Mouse (Mus musculus) limb, embryonic 13.5 days (tissue): ENCODE results near the gene Serpinb13. TPM values are rescaled to one million over a fixed set of nuclear protein-coding genes. Genes with fewer than 3 reads are reported as not detected.

ENCODE experiments used
- ATAC-seq: fragments of 200-750 bp; cut with Nextera tagmentation; 2 replicates; pipeline ENCODE4 v1.8.0; 2017; ENCODE audit warnings: low read depth, moderate number of reproducible peaks, moderate TSS enrichment; ENCODE audit not compliant: low FRiP score
- H3K27ac ChIP-seq: fragments of 300-500 bp; sonication (generic); 2 replicates; pipeline ENCODE4 v1.5.1; 2015; ENCODE audit warnings: inconsistent platforms, mild to moderate bottlenecking, moderate library complexity
- H3K27me3 ChIP-seq: fragments of 300-500 bp; sonication (generic); 2 replicates; pipeline ENCODE4 v1.6.1; 2015; ENCODE audit warnings: mild to moderate bottlenecking, inconsistent platforms
- H3K36me3 ChIP-seq: fragments of 300-500 bp; sonication (generic); 2 replicates; pipeline ENCODE4 v1.6.1; 2015; ENCODE audit warnings: inconsistent platforms, mild to moderate bottlenecking, moderate library complexity
- H3K4me1 ChIP-seq: fragments of 300-500 bp; sonication (generic); 2 replicates; pipeline ENCODE4 v1.6.1; 2015; ENCODE audit warnings: inconsistent platforms
- H3K4me2 ChIP-seq: fragments of 300-500 bp; sonication (generic); replicated peaks from 2 replicates; pipeline ENCODE4 v1.6.1; 2015; ENCODE audit warnings: inconsistent platforms, mild to moderate bottlenecking, moderate library complexity
- H3K4me3 ChIP-seq: fragments of 300-500 bp; sonication (generic); 2 replicates; pipeline ENCODE4 v1.5.1; 2015; ENCODE audit warnings: moderate library complexity, mild to moderate bottlenecking, inconsistent platforms
- H3K9ac ChIP-seq: fragments of 300-500 bp; sonication (generic); 2 replicates; pipeline ENCODE4 v1.6.1; 2015; ENCODE audit warnings: mild to moderate bottlenecking, inconsistent platforms
- H3K9me3 ChIP-seq: fragments of 300-500 bp; sonication (generic); 2 replicates; pipeline ENCODE4 v1.6.1; 2016; ENCODE audit warnings: inconsistent platforms
- WGBS: fragments of 180-500 bp; shearing (Covaris S2); methylation state at CpG from one replicate; pipeline ENCODE4 v1.1.7; 2015; 5-methylcytosine and 5-hydroxymethylcytosine counted together
- polyA plus RNA-seq: library from polyadenylated mRNA; unstranded; fragments of >200 nt; fragmentation: Nextera tagmentation; extraction: Ambion mirVana; gene quantifications from 2 replicates; pipeline ENCODE4 v1.2.1, GENCODE M21; 2015

Serpinb13 gene
- polyA plus RNA-seq: not detected in 2 replicates

DNA sequence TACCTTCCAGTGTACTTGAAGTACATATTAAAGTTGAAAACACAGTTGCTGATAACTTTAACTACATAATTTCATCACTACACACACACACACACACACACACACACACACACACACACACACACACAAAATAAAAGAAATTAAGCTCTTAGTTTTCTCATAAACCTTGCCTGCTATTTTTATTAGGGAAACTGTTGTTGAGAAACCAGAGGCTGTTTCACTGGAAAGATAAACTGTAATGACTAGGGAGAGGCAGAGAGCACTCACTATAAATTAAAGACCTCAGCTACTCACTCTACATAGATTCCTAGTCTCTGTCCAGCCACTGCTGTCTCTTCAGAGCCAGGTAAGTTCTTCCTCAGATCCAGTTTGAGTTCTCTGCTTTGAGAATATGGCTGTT is at the start of gene Serpinb13:
Gene Serpinb13, plus strand, starts transcription at position 301 of the 400 bp plus-strand sequence.
- Histone ChIP-seq H3K4me1 (no peaks in the 10 kb centered on the region), H3K36me3 (no peaks in the 10 kb centered on the region), H3K27ac (no peak within 1 kb of the TSS), H3K9me3 (no peaks in the 10 kb centered on the region), H3K4me3 (no peak within 1 kb of the TSS), H3K27me3 (no peaks in the 10 kb centered on the region), H3K9ac (no peak within 1 kb of the TSS), H3K4me2 (no peak within 1 kb of the TSS)
- no peak for ATAC-seq

GRCm38 (mm10) chr1:106931954-106932353 is 48.8 kb upstream of the Serpinb13 start:
- Histone ChIP-seq H3K9ac (no peak overlapping the region), H3K36me3 (no peaks in the 10 kb centered on the region), H3K27me3 (no peaks in the 10 kb centered on the region), H3K4me1 (no peaks in the 10 kb centered on the region), H3K4me3 (no peak overlapping the region), H3K4me2 (no peak overlapping the region), H3K9me3 (no peaks in the 10 kb centered on the region), H3K27ac (no peak overlapping the region)
- ATAC-seq: no peak
- 79% methylated on average over 4 of the region's 4 CpGs for WGBS

DNA sequence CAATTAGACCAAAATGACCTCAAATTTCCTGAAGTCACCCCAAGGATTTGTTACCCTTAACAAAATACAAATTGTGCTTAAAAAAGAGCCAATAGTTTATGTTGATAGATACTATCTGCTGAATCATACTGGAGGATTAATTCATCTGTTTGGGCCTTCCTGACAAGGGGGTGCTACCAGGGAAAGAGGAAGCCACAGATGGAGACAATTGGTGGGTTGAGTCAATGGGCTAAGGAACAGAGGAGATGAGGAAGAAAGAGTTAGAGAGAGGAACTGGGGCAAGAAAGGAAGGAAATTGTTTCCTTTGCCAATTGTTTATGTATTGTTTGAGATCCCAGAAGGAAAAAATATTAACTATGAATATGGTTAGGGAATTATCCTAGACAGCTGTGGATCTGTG is 47.1 kb upstream of the Serpinb13 start:
- no peak overlapping the region for H3K27ac ChIP-seq
- no peaks in the 10 kb centered on the region for H3K9me3 ChIP-seq
- ATAC-seq: no peak
- H3K36me3 ChIP-seq: no peaks in the 10 kb centered on the region
- H3K4me1 ChIP-seq: no peaks in the 10 kb centered on the region
- H3K4me3 ChIP-seq: no peak overlapping the region
- no peak overlapping the region for H3K9ac ChIP-seq
- no peak overlapping the region for H3K4me2 ChIP-seq
- H3K27me3 ChIP-seq: no peaks in the 10 kb centered on the region

GRCm38 (mm10) chr1:106934265-106934664 is 46.5 kb upstream of the Serpinb13 start, which contains the start of gene Serpinb12:
Gene Serpinb12 (plus strand): TSS chr1:106934449.
- no peak for ATAC-seq
- no peak within 1 kb of the TSS for H3K27ac ChIP-seq

DNA sequence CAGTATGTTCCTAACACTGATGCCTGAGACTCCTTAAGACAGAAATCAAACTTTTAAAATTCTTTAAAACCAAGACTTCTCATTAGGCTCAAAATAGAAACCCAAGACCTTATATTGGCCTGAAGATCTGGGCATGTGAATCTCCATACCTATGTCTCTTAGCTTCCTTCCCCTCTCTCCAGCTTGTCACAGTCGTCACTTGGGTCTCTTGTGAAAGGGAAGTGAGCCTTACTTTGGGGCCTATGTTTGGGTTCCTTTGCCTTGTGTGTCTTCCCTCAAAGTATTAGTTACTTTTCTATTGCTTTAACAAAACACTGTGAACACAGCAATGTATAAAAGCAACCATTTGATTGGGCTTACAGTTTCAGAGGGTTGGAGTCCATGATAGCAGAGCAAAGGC is 33.6 kb upstream of the Serpinb13 start:
- Histone ChIP-seq H3K9ac (no peak overlapping the region), H3K36me3 (no peaks in the 10 kb centered on the region), H3K27me3 (no peaks in the 10 kb centered on the region), H3K27ac (no peak overlapping the region), H3K4me2 (no peak overlapping the region), H3K4me1 (no peaks in the 10 kb centered on the region), H3K4me3 (no peak overlapping the region), H3K9me3 (no peaks in the 10 kb centered on the region)
- 75% methylated on average over 1 of the region's 1 CpGs for WGBS
- no peak for ATAC-seq

More at GRCm38 (mm10) chr1:106934265-106934664, 46.5 kb upstream of the Serpinb13 start, which contains the start of gene Serpinb12:
- Histone ChIP-seq H3K36me3 (no peaks in the 10 kb centered on the region), H3K9ac (no peak within 1 kb of the TSS), H3K4me2 (no peak within 1 kb of the TSS), H3K9me3 (no peaks in the 10 kb centered on the region), H3K4me1 (no peaks in the 10 kb centered on the region), H3K4me3 (no peak within 1 kb of the TSS), H3K27me3 (no peaks in the 10 kb centered on the region)
- WGBS: 74% methylated on average over 6 of the region's 6 CpGs

GRCm38 (mm10) chr1:106959981-106960380 is 20.8 kb upstream of the Serpinb13 start:
- 60% methylated on average over 3 of the region's 3 CpGs for WGBS
- Histone ChIP-seq H3K27me3 (no peaks in the 10 kb centered on the region), H3K4me3 (no peak overlapping the region), H3K4me1 (no peaks in the 10 kb centered on the region), H3K27ac (no peak overlapping the region), H3K9me3 (no peaks in the 10 kb centered on the region), H3K9ac (no peak overlapping the region), H3K4me2 (no peak overlapping the region), H3K36me3 (no peaks in the 10 kb centered on the region)
- no peak for ATAC-seq

DNA sequence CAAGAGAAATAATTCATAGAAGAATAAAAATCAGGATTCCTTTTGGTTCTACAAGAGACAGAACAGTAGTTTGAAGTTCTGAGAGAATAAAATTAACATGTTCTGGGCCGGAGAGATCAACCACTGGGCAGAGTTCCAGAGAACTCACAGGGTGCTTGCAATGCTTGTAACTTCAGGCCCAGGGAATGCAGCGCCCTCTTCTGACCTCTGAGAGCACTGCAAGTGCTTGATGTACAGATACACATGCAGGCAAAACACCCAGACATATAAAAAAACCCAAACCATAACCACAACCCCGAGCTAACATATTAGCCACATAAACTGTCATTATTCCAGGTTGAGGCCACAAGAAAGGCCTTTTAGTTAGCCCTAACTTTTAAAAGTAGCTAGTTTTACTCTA is 19.8 kb upstream of the Serpinb13 start:
- no peaks in the 10 kb centered on the region for H3K36me3 ChIP-seq
- H3K4me2 ChIP-seq: no peak overlapping the region
- H3K4me3 ChIP-seq: no peak overlapping the region
- 40% methylated on average over 3 of the region's 3 CpGs for WGBS
- H3K4me1 ChIP-seq: no peaks in the 10 kb centered on the region
- H3K27me3 ChIP-seq: no peaks in the 10 kb centered on the region
- no peak overlapping the region for H3K9ac ChIP-seq
- no peaks in the 10 kb centered on the region for H3K9me3 ChIP-seq
- no peak for ATAC-seq
- no peak overlapping the region for H3K27ac ChIP-seq

DNA sequence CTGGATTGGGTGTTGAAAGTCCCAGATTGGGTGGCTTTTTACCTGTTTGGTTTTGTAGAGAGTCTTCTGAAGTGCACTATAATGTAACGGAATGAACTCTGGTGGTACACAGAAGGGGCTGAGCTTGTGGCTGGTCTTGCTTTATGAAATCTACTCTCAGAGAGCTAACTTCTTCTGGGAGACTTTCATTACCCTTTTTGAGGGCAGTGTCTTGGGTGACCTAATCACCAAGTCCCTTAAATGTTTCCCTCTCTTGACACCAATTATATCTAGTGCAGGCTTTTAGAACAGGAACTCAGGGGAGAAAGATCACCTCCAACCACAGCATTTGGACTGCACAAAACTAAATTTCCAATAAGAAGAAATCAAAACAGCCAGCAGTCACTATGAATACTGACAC is 2.3 kb downstream of the Serpinb13 start:
- H3K4me2 ChIP-seq: no peak overlapping the region
- H3K27ac ChIP-seq: no peak overlapping the region
- H3K9me3 ChIP-seq: no peaks in the 10 kb centered on the region
- no peaks in the 10 kb centered on the region for H3K36me3 ChIP-seq
- no peak overlapping the region for H3K9ac ChIP-seq
- no peak overlapping the region for H3K4me3 ChIP-seq
- 90% methylated on average over 1 of the region's 1 CpGs for WGBS
- no peak for ATAC-seq
- no peaks in the 10 kb centered on the region for H3K4me1 ChIP-seq
- no peaks in the 10 kb centered on the region for H3K27me3 ChIP-seq

DNA sequence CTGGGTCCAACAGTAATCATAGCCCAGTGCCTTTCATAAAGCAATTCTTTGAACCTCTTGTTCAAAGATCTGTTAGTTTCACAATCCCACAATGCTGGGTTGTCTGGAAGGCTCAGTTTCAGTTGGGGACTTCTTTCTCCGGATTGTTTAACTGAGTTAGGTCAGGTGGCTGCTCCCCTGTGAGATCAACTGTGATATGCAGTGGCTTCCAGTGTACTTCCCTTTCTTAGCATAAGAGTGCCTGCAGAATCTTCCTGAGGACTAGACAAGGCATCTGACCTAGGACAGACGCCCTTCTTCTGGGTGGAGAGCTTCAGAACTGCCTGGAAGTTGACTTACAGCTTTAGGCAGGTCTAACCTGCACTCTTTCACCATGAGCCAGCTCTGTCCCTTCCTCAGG is 3.1 kb downstream of the Serpinb13 start:
- Histone ChIP-seq H3K9me3 (no peaks in the 10 kb centered on the region), H3K9ac (no peak overlapping the region), H3K27ac (no peak overlapping the region), H3K4me2 (no peak overlapping the region), H3K27me3 (no peaks in the 10 kb centered on the region), H3K4me3 (no peak overlapping the region), H3K4me1 (no peaks in the 10 kb centered on the region), H3K36me3 (no peaks in the 10 kb centered on the region)
- 73% methylated on average over 2 of the region's 2 CpGs for WGBS
- ATAC-seq: no peak

- Histone ChIP-seq H3K4me2 (no peak overlapping the region), H3K4me1 (no peaks in the 10 kb centered on the region), H3K4me3 (no peak overlapping the region), H3K9ac (no peak overlapping the region), H3K27ac (no peak overlapping the region), H3K27me3 (no peaks in the 10 kb centered on the region), H3K9me3 (no peaks in the 10 kb centered on the region), H3K36me3 (no peaks in the 10 kb centered on the region)
- WGBS: 61% methylated on average over 13 of the region's 13 CpGs
- ATAC-seq: no peak
Measured at GRCm38 (mm10) chr1:107000424-107000823, 19.6 kb downstream of the Serpinb13 start.

DNA sequence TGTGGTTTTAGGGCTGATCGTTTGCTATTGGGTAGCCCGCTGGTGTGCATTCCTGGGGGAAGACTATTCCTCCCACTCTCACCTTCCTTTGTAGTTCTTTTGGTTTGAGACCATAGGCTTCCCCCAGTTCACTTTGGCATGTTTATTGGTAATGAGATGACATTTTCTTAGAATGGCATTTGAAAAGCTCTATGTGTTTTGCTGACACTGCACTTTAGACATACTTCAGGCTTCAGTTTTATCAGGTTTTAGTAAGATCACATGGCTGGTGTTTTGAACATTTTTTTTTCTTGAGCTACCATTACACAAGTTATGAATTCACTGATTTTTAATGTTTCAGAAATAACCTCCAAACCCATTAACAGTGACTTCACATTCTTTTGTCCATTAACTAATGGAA is 21.0 kb downstream of the Serpinb13 start:
- Histone ChIP-seq H3K27me3 (no peaks in the 10 kb centered on the region), H3K9ac (no peak overlapping the region), H3K4me3 (no peak overlapping the region), H3K9me3 (no peaks in the 10 kb centered on the region), H3K27ac (no peak overlapping the region), H3K4me2 (no peak overlapping the region), H3K4me1 (no peaks in the 10 kb centered on the region), H3K36me3 (no peaks in the 10 kb centered on the region)
- no peak for ATAC-seq
- 75% methylated on average over 2 of the region's 2 CpGs for WGBS

DNA sequence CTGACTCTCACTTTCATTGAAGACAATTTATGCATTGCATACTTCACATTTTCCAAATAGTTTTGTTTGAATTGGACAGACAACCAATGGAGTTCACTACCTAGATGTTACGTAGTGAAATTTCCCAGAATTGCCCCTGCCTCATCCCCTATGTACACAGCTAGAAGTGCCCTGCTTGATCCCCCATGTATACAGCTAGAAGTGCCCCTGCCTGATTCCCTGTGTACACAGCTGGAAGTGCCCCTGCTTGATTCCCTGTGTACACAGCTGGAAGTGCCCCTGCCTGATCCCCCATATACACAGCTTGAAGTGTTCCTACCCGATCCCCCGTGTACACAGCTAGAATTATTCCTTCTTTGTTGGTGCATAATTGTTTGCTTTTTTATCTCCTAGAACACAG is 25.5 kb downstream of the Serpinb13 start:
- H3K4me1 ChIP-seq: no peaks in the 10 kb centered on the region
- no peak overlapping the region for H3K4me3 ChIP-seq
- no peak for ATAC-seq
- 75% methylated on average over 3 of the region's 3 CpGs for WGBS
- H3K9me3 ChIP-seq: no peaks in the 10 kb centered on the region
- no peaks in the 10 kb centered on the region for H3K36me3 ChIP-seq
- no peak overlapping the region for H3K4me2 ChIP-seq
- no peak overlapping the region for H3K27ac ChIP-seq
- H3K9ac ChIP-seq: no peak overlapping the region
- H3K27me3 ChIP-seq: no peaks in the 10 kb centered on the region

DNA sequence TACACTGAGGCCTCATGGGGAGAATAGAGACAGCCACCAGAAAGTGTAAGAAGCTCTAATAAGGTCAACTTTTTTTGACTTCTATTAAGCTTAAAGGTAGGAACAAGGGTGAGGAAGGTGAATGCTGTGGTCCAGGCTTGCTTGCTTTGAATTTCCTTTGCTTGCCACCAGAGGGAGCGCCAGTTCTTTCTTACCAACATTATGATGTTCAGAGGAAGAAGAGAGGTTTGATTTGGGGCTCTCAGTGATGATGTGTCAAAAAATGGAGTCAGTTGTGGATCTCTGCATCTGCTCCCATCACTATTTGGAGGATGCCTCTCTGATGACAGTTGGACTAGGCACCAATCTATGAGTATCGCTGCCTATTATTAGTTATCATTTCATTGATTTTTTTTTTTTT is 33.7 kb downstream of the Serpinb13 start:
- Histone ChIP-seq H3K4me1 (no peaks in the 10 kb centered on the region), H3K9me3 (no peaks in the 10 kb centered on the region), H3K4me2 (no peak overlapping the region), H3K27ac (no peak overlapping the region), H3K9ac (no peak overlapping the region), H3K4me3 (no peak overlapping the region), H3K36me3 (no peaks in the 10 kb centered on the region), H3K27me3 (no peaks in the 10 kb centered on the region)
- no peak for ATAC-seq
- WGBS: 43% methylated on average over 2 of the region's 2 CpGs
